Mouse (Mus musculus) layer of hippocampus, adult 2 months (tissue): Measurements from ENCODE around the gene Amd1. TPM values are rescaled to one million over a fixed set of nuclear protein-coding genes. Genes with fewer than 3 reads are reported as not detected.
"Not testable (repeated sequence)": the region's sequence is repeated elsewhere in the genome, so short reads cannot be mapped to it uniquely, and the experiment has no call there.

ENCODE experiments used
- DNase-seq, 2 experiments: peaks; one replicate each; pipeline ENCODE4 v3.0.0; 2022; ENCODE audit warnings: low spot score in 2 of 2
- H3K27ac ChIP-seq: fragments of 200-600 bp; 2 replicates; pipeline ENCODE4 v1.8.1; 2022
- H3K4me3 ChIP-seq: fragments of 200-600 bp; 2 replicates; pipeline ENCODE4 v1.8.1; 2022; ENCODE audit warnings: mild to moderate bottlenecking
- CTCF ChIP-seq: fragments of 200-600 bp; conservative IDR thresholded peaks from 2 replicates; pipeline ENCODE4 v1.8.1; 2022; ENCODE audit warnings: antibody characterized with exemption, mild to moderate bottlenecking, moderate library complexity
- total RNA-seq, 2 experiments: library from RNA; stranded (reverse); gene quantifications; 2 replicates each; pipeline ENCODE4 v1.2.3; 2021

Amd1 gene
- total RNA-seq, 2 experiments from 2014 or later: 81.6 to 83.1 TPM

DNA sequence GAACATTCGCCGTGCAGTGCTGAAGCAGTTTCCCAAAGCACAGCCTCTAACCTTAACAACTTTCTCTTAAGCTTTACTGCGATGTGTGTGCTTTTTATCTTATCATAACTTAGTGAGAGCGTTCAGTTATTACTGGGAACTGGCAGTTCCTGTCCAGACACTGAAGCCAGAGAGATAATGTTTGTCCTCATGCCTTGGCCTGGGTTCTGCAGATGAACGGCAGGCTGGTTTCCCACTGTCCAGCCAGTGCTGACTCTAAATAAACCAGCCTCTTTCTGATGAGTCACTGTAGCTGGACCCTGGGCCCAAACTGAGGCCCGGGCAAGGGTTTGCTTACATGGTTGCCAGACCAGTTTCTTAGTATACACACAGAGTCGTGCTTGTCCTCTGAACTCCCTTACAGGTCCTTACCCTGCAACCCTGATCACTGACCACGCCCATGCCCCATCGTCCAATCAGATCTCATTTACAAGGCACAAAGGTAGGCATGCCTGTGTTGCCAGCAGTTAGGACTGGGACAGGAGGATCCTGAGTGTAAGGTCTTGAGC, 26.1 kb upstream of the Amd1 start:
- Histone ChIP-seq H3K4me3 (no peak overlapping the region), H3K27ac (no peak overlapping the region)
- TF ChIP-seq CTCF: no peak
- no peak for DNase-seq

DNA sequence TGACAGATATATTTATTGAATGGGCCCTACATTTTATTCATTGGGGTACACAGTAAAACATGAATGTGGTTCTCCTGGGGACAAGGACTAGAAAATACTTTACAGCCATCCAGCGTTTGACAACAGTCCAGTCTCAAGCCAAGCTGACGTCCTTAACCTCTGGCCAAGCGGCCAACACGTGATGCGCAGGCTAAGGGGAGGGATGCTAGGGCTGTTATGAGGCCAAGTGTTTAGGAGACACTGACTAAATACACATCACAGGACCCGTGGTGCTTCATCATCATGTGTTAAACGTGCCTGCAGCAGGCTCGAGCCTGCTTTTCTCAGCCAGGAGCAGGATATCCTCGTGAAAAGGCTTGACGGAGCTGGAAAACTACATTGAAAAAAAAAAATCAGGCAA, 18.3 kb upstream of the Amd1 start:
- DNase-seq: no peak
- H3K27ac ChIP-seq: no peak overlapping the region
- no peak overlapping the region for H3K4me3 ChIP-seq
- TF ChIP-seq CTCF: no peak

GRCm38 (mm10) chr10:40316841-40317585, 15.0 kb upstream of the Amd1 start:
- no peak for TF ChIP-seq CTCF
- Histone ChIP-seq H3K27ac (no peak overlapping the region), H3K4me3 (no peak overlapping the region)
- no peak for DNase-seq

- no peak for DNase-seq
- no peak overlapping the region for H3K4me3 ChIP-seq
- TF ChIP-seq CTCF: no peak
- no peak overlapping the region for H3K27ac ChIP-seq
These were observed 10.8 kb upstream of the Amd1 start for GRCm38 (mm10) chr10:40312781-40313180.

DNA sequence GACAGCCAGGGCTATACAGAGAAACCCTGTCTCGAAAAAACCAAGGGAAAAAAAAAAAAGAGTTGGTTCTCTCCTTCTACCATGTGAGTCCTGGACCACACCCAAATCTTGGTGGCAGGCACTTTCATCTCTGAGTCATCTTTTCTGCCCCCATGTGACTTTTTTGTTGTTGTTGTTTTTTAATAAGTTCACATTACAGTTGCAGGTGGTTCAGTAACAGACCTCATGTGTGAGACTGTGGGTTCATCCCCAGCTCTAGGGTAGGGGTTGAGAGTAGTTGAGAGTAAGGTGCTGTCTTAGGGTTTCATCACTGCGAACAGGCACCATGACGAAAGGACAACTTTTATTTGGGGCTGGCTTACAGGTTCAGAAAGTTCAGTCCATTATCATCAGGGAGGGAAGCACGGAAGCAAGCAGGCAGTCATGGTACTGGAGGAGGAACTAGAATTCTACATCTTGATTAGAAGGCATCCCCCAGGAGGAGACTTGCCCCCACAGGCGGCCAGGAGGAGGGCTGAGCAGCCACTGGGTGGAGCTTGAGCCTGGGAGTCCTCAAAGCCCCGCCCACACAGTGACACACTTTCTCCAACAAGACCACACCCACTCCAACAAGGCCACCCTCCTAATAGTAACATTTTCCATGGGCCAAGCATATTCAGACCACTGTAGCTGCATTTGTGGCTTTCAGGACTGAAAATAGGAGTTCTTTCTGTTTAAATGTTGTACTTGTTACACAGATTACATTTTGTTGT, 8.1 kb upstream of the Amd1 start:
- no peak overlapping the region for H3K27ac ChIP-seq
- no peak for DNase-seq
- no peak for TF ChIP-seq CTCF
- H3K4me3 ChIP-seq: no peak overlapping the region

GRCm38 (mm10) chr10:40307826-40308583, 6.0 kb upstream of the Amd1 start:
- Histone ChIP-seq H3K4me3 (no peak overlapping the region), H3K27ac (no peak overlapping the region)
- DNase-seq: no peak
- no peak for TF ChIP-seq CTCF

GRCm38 (mm10) chr10:40305989-40306388, 4.0 kb upstream of the Amd1 start:
- peak; percentile 45 for TF ChIP-seq CTCF
- no peak for DNase-seq
- no peak overlapping the region for H3K4me3 ChIP-seq
- no peak overlapping the region for H3K27ac ChIP-seq

DNA sequence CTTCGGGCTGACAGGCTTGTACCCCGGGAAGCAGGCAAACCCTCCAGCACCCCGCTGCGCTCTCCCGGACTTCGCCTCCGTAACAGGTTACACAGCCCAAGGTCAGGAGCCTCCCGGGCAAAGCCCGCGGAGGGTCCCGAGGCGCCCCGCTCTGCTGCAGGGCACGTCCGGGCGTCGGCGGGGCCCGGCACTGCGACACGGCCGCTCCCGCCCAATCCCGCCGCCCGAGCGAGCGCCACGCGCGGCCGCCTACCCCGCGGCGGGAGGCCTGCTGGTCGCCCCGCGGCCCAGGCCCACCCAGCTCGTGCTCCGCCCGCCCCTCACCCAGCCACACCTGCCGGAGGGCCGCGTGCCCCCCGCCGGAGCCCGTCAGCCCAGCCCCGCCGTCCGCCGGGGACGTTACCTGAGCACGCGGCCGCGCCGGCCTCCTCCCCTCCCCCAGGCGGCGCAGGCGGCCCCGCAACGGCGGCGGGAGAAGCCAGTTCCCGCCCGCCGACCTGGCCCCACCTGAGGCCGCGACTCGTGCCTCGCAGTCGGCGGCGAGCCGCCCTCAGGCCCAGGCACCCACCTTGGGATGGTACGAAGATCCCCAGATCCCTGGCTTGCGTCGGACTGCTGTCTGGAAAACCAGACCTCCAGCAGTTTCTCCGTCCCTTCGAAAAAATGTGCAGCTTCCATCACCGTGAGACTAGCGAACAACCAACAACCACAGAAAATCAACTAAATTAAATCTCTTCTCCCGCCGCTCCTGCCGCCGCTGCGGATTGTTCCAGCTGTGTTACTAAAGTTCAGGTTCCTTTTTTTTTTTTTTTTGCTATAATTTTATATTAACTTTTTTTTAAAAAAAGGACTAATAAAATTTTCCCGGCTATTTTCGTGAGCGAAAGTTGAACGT, 558 bp downstream of the Amd1 start:
- peak overlapping the region; percentile 84 for H3K27ac ChIP-seq
- DNase-seq: not testable (repeated sequence)

DNA sequence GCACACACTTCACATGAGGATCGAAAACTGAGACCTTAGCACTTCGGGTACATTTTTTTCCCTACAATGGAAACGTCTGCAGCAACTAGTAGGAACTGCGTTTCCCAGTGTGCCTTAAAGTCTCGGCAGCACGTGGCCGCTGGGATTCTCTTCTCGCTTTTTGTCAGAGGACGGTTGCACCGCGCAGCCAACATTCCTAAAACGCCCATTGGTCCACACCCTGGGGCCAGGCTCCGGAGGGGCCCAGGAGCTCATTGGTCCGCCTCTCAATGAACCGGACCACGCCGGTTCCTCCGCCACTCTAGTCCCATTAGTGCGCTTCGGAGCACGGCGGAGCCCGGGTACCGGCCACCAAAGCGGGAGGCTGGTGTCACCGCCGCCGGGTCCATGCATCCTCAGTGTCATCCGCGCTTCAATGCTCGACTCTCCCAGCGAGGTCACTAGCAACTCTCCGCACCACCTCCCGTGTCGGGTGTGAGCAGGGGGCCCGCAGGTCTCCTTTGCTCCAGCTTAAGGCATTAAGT, 1.3 kb downstream of the Amd1 start:
- no peak for TF ChIP-seq CTCF

More for the DNA sequence above, 558 bp downstream of the Amd1 start:
- peak overlapping the region; percentile 97 for H3K4me3 ChIP-seq

DNA sequence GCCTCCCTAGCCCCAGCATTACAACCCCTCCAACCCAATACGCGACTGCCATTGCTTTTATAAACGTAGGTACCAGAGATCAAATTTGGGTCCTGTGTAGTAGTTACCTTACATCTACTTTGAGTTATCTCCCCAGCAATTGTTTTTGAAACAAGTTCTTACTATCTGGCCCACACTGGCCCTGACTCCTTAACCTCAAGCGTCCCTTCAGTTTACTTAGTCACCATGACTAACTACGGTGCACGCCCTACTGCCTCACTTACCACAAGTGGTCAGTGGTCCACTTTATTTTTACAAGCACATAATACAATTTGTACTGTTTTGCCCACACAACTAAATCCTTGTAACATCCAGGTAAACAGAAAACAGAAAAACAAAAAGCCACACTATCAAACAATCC, 9.3 kb downstream of the Amd1 start:
- no peak overlapping the region for H3K4me3 ChIP-seq
- TF ChIP-seq CTCF: no peak
- H3K27ac ChIP-seq: no peak overlapping the region
- no peak for DNase-seq

More for the DNA sequence above, 1.3 kb downstream of the Amd1 start:
- H3K27ac ChIP-seq: peak overlapping the region; percentile 84
- peak; percentile 81 to 86 for DNase-seq
- peak overlapping the region; percentile 97 for H3K4me3 ChIP-seq

GRCm38 (mm10) chr10:40286767-40287166, 15.2 kb downstream of the Amd1 start:
- Histone ChIP-seq H3K27ac (no peak overlapping the region), H3K4me3 (no peak overlapping the region)
- DNase-seq: no peak
- no peak for TF ChIP-seq CTCF

DNA sequence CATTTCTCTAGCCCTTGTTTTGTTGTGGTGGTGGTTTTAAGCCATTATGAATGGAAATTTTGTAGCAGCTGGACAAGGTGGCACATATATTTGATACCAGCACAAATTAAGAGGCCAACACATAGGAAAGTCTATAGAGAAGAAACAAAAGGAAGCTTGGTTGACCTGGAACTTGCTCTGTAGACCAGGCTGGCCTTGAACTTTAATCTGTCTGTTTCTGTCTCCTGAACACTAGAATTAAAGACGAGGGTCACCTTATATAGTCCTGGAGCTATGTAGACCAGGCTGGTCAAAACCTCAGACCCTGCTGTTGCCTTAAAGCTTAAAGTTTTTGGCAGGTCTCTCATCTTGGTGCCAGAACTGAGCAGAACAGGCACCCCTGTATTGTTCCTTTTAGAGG, 16.4 kb downstream of the Amd1 start:
- no peak overlapping the region for H3K27ac ChIP-seq
- H3K4me3 ChIP-seq: no peak overlapping the region
- no peak for DNase-seq
- TF ChIP-seq CTCF: no peak
